ENCODE assay signal across 24 mouse cellular contexts in the genomic region with DNA sequence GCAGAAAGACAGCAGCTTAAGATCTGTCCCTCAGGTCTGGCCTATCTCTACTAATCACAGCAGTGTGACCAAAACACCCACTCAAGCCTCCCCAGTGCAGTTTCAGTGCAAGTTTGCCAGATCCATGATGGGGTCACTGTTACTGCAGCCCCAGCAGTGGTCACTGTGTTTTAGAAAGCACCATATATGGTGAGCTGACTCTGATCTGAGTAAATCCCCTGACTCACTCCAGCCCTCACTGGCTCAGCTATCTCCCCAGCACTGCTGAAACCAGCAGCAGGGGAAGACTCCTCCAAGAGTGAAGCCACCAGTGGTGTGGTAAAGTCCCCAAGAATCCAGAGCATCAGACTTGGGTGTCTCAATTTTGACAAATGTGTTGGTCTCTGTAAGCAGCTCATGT.
"Had no signal": no experiment of that assay in that cellular context is flagged by ENCODE, and none has a peak within 500 bp of the region (broad histone marks: within the 10 kb centered on the region; RNA-seq: fewer than 3 reads in every experiment).

No protein-coding gene starts in this region.

- H3K4me1 ChIP-seq: heart, embryonic 15.5 days; hindbrain, embryonic 13.5 days; hindbrain, embryonic 15.5 days; liver, embryonic 13.5 days; liver, embryonic 15.5 days had no signal

- DNase-seq: gastrocnemius, adult 2 months; gastrocnemius, postnatal 10 days; gastrocnemius, postnatal 25 days; heart, adult 2 months; heart, postnatal 14 days; heart, postnatal 36 days; kidney, adult 11 months; kidney, adult 2 months; kidney, postnatal 10 days; kidney, postnatal 25 days; kidney, postnatal 4 days; liver; liver, embryonic 13.5 days; liver, postnatal 0 days had no signal

- H3K4me3 ChIP-seq: gastrocnemius, adult 2 months; heart, adult 2 months; heart, embryonic 13.5 days; heart, embryonic 15.5 days; hindbrain, embryonic 13.5 days; hindbrain, embryonic 15.5 days; layer of hippocampus, adult 2 months; left cerebral cortex, adult 2 months; limb, embryonic 10.5 days; limb, embryonic 12.5 days; liver, embryonic 13.5 days; liver, embryonic 15.5 days had no signal

- H3K27ac ChIP-seq: gastrocnemius, adult 2 months; heart, adult 2 months; heart, embryonic 13.5 days; heart, embryonic 15.5 days; hindbrain, embryonic 13.5 days; hindbrain, embryonic 15.5 days; hindbrain, postnatal 0 days; layer of hippocampus, adult 2 months; left cerebral cortex, adult 2 months; limb, embryonic 10.5 days; limb, embryonic 12.5 days; liver, embryonic 13.5 days; liver, embryonic 15.5 days had no signal
